Mouse (Mus musculus): ENCODE measurements around the gene Med22. TPM values are rescaled to one million over a fixed set of nuclear protein-coding genes. Genes with fewer than 3 reads are reported as not detected.

Gene Med22
- polyA plus RNA-seq, 1 experiment from 2014 or later = 46.7 TPM

- ATAC-seq (ENCODE audit: insufficient number of reproducible peaks, low FRiP score, low TSS enrichment, low read depth) = no peak
- no peak overlapping the region for H3K9ac ChIP-seq (ENCODE audit: low read length)
- WGBS = 81% methylated on average over 9 of the region's 9 CpGs
- H3K27me3 ChIP-seq (ENCODE audit: control insufficient read depth, insufficient read depth, low read length) = no peaks in the 10 kb centered on the region
- H3K36me3 ChIP-seq (ENCODE audit: control insufficient read depth, insufficient read depth, low read length) = peaks cover 53% of the 10 kb centered on the region
- no peak overlapping the region for H3K27ac ChIP-seq (replicated peaks; ENCODE audit: low read depth, low read length)
- H3K4me3 ChIP-seq (ENCODE audit: low read depth, low read length) = no peak overlapping the region
- no peak overlapping the region for H3K4me2 ChIP-seq (ENCODE audit: low read depth, severe bottlenecking)
- DNase-seq (ENCODE audit: low spot score) = no peak
- H3K4me1 ChIP-seq (ENCODE audit: control insufficient read depth, insufficient read depth, low read length) = peaks cover 8% of the 10 kb centered on the region
- no peaks in the 10 kb centered on the region for H3K9me3 ChIP-seq (ENCODE audit: control insufficient read depth, low read length)
These were observed 11.3 kb upstream of the Med22 start for GRCm38 (mm10) chr2:26921784-26922183.

- no peak overlapping the region for H3K4me3 ChIP-seq (ENCODE audit: low read depth, low read length)
- H3K9ac ChIP-seq (ENCODE audit: low read length) = no peak overlapping the region
- no peak for DNase-seq (ENCODE audit: low spot score)
- H3K27me3 ChIP-seq (ENCODE audit: control insufficient read depth, insufficient read depth, low read length) = no peaks in the 10 kb centered on the region
- no peak overlapping the region for H3K27ac ChIP-seq (replicated peaks; ENCODE audit: low read depth, low read length)
- ATAC-seq (ENCODE audit: insufficient number of reproducible peaks, low FRiP score, low TSS enrichment, low read depth) = no peak
- peaks cover 47% of the 10 kb centered on the region for H3K36me3 ChIP-seq (ENCODE audit: control insufficient read depth, insufficient read depth, low read length)
- WGBS = 92% methylated on average over 6 of the region's 6 CpGs
- H3K4me1 ChIP-seq (ENCODE audit: control insufficient read depth, insufficient read depth, low read length) = peaks cover 12% of the 10 kb centered on the region
- H3K9me3 ChIP-seq (ENCODE audit: control insufficient read depth, low read length) = no peaks in the 10 kb centered on the region
- H3K4me2 ChIP-seq (ENCODE audit: low read depth, severe bottlenecking) = no peak overlapping the region
These were observed 9.8 kb upstream of the Med22 start for GRCm38 (mm10) chr2:26920190-26920855.

- Histone ChIP-seq H3K4me3 (ENCODE audit: low read depth, low read length) (no peak overlapping the region), H3K27me3 (ENCODE audit: control insufficient read depth, insufficient read depth, low read length) (no peaks in the 10 kb centered on the region), H3K9ac (ENCODE audit: low read length) (no peak overlapping the region), H3K9me3 (ENCODE audit: control insufficient read depth, low read length) (no peaks in the 10 kb centered on the region), H3K36me3 (ENCODE audit: control insufficient read depth, insufficient read depth, low read length) (peaks cover 44% of the 10 kb centered on the region), H3K27ac (replicated peaks; ENCODE audit: low read depth, low read length) (no peak overlapping the region), H3K4me1 (ENCODE audit: control insufficient read depth, insufficient read depth, low read length) (peaks cover 13% of the 10 kb centered on the region), H3K4me2 (ENCODE audit: low read depth, severe bottlenecking) (no peak overlapping the region)
- 91% methylated on average over 3 of the region's 3 CpGs for WGBS
- ATAC-seq (ENCODE audit: insufficient number of reproducible peaks, low FRiP score, low TSS enrichment, low read depth) (no peak), DNase-seq (ENCODE audit: low spot score) (no peak)
These were observed 9.2 kb upstream of the Med22 start for GRCm38 (mm10) chr2:26919684-26920083.

- no peak for ATAC-seq (ENCODE audit: insufficient number of reproducible peaks, low FRiP score, low TSS enrichment, low read depth)
- Histone ChIP-seq H3K27ac (replicated peaks; ENCODE audit: low read depth, low read length) (no peak overlapping the region), H3K4me3 (ENCODE audit: low read depth, low read length) (peak overlapping the region; percentile 57)
These were observed 6.3 kb upstream of the Med22 start for GRCm38 (mm10) chr2:26916738-26917137.

GRCm38 (mm10) chr2:26915927-26916728 is 5.7 kb upstream of the Med22 start, which contains the start of the genes Surf2 and Surf1:
Surf2 (plus strand) TSS chr2:26916367.
Surf1 (minus strand) TSS chr2:26916530.
- H3K36me3 ChIP-seq (ENCODE audit: control insufficient read depth, insufficient read depth, low read length) = peaks cover 41% of the 10 kb centered on the region
- 0 out of 2 replicates have a peak within 1 kb of the TSS, but pooled peaks have one; percentile 56 for H3K27ac ChIP-seq (replicated peaks; ENCODE audit: low read depth, low read length)
- DNase-seq (ENCODE audit: low spot score) (peak; percentile 78), ATAC-seq (ENCODE audit: insufficient number of reproducible peaks, low FRiP score, low TSS enrichment, low read depth) (peak; percentile 38)
- H3K4me1 ChIP-seq (ENCODE audit: control insufficient read depth, insufficient read depth, low read length) = peaks cover 20% of the 10 kb centered on the region
- H3K9ac ChIP-seq (ENCODE audit: low read length) = peak within 1 kb of the TSS; percentile 62
- H3K4me2 ChIP-seq (ENCODE audit: low read depth, severe bottlenecking) = peak within 1 kb of the TSS; percentile 71
- 2% methylated on average over 47 of the region's 47 CpGs for WGBS
- H3K9me3 ChIP-seq (ENCODE audit: control insufficient read depth, low read length) = no peaks in the 10 kb centered on the region
- H3K4me3 ChIP-seq (ENCODE audit: low read depth, low read length) = peak within 1 kb of the TSS; percentile 57
- no peaks in the 10 kb centered on the region for H3K27me3 ChIP-seq (ENCODE audit: control insufficient read depth, insufficient read depth, low read length)

More at GRCm38 (mm10) chr2:26916738-26917137, 6.3 kb upstream of the Med22 start:
- DNase-seq (ENCODE audit: low spot score) = no peak
- WGBS = 3% methylated on average over 13 of the region's 13 CpGs
- Histone ChIP-seq H3K27me3 (ENCODE audit: control insufficient read depth, insufficient read depth, low read length) (no peaks in the 10 kb centered on the region), H3K36me3 (ENCODE audit: control insufficient read depth, insufficient read depth, low read length) (peaks cover 44% of the 10 kb centered on the region), H3K4me1 (ENCODE audit: control insufficient read depth, insufficient read depth, low read length) (peaks cover 20% of the 10 kb centered on the region), H3K4me2 (ENCODE audit: low read depth, severe bottlenecking) (peak overlapping the region; percentile 71), H3K9ac (ENCODE audit: low read length) (peak overlapping the region; percentile 62), H3K9me3 (ENCODE audit: control insufficient read depth, low read length) (no peaks in the 10 kb centered on the region)

GRCm38 (mm10) chr2:26914148-26914941 is 3.9 kb upstream of the Med22 start:
- H3K4me3 ChIP-seq (ENCODE audit: low read depth, low read length) = no peak overlapping the region
- H3K9me3 ChIP-seq (ENCODE audit: control insufficient read depth, low read length) = no peaks in the 10 kb centered on the region
- H3K27me3 ChIP-seq (ENCODE audit: control insufficient read depth, insufficient read depth, low read length) = no peaks in the 10 kb centered on the region
- H3K27ac ChIP-seq (replicated peaks; ENCODE audit: low read depth, low read length) = no peak overlapping the region
- H3K36me3 ChIP-seq (ENCODE audit: control insufficient read depth, insufficient read depth, low read length) = peaks cover 26% of the 10 kb centered on the region
- 68% methylated on average over 8 of the region's 8 CpGs for WGBS
- ATAC-seq (ENCODE audit: insufficient number of reproducible peaks, low FRiP score, low TSS enrichment, low read depth) (no peak), DNase-seq (ENCODE audit: low spot score) (no peak)
- peaks cover 22% of the 10 kb centered on the region for H3K4me1 ChIP-seq (ENCODE audit: control insufficient read depth, insufficient read depth, low read length)
- H3K4me2 ChIP-seq (ENCODE audit: low read depth, severe bottlenecking) = no peak overlapping the region
- H3K9ac ChIP-seq (ENCODE audit: low read length) = no peak overlapping the region

GRCm38 (mm10) chr2:26913416-26914147 is 3.1 kb upstream of the Med22 start:
- DNase-seq (ENCODE audit: low spot score) = no peak
- Histone ChIP-seq H3K4me1 (ENCODE audit: control insufficient read depth, insufficient read depth, low read length) (peaks cover 30% of the 10 kb centered on the region), H3K27ac (replicated peaks; ENCODE audit: low read depth, low read length) (no peak overlapping the region), H3K4me3 (ENCODE audit: low read depth, low read length) (no peak overlapping the region), H3K4me2 (ENCODE audit: low read depth, severe bottlenecking) (no peak overlapping the region), H3K9ac (ENCODE audit: low read length) (no peak overlapping the region), H3K27me3 (ENCODE audit: control insufficient read depth, insufficient read depth, low read length) (no peaks in the 10 kb centered on the region), H3K36me3 (ENCODE audit: control insufficient read depth, insufficient read depth, low read length) (peaks cover 19% of the 10 kb centered on the region), H3K9me3 (ENCODE audit: control insufficient read depth, low read length) (no peaks in the 10 kb centered on the region)
- ATAC-seq (ENCODE audit: insufficient number of reproducible peaks, low FRiP score, low TSS enrichment, low read depth) = no peak
- WGBS = 85% methylated on average over 17 of the region's 17 CpGs

Data from limb, embryonic 11.5 days (tissue).